Mouse (Mus musculus): ENCODE results near the gene Pkp4. TPM values are rescaled to one million over a fixed set of nuclear protein-coding genes. Genes with fewer than 3 reads are reported as not detected.
A peak's percentile ranks its signal among the peaks of the same experiment; 100 is the strongest.

Pkp4 gene
- polyA plus RNA-seq, 1 experiment from 2014 or later, result 27.7 TPM

DNA sequence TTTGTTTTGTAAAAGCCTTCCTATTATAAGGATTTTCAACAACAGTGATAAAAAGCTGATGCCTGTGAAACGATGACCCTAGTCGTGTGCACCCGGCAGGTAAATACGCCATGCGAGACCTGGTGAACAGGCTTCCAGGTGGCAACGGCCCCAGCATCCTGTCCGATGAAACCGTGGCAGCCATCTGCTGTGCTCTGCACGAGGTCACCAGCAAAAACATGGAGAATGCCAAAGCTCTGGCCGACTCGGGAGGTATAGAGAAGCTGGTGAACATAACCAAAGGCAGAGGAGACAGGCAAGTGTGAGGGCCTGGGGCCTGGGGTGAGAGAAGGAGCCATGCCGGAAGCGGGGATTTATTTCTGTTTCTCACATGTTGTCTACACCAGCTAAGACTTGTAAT lies 184.0 kb downstream of the Pkp4 start:
- Histone ChIP-seq H3K4me3 (ENCODE audit: low read depth, low read length) (no peak overlapping the region), H3K9ac (ENCODE audit: low read depth, low read length) (no peak overlapping the region)
- no peak for TF ChIP-seq CTCF (IDR thresholded peaks at IDR 0.05; ENCODE audit: low read depth)

DNA sequence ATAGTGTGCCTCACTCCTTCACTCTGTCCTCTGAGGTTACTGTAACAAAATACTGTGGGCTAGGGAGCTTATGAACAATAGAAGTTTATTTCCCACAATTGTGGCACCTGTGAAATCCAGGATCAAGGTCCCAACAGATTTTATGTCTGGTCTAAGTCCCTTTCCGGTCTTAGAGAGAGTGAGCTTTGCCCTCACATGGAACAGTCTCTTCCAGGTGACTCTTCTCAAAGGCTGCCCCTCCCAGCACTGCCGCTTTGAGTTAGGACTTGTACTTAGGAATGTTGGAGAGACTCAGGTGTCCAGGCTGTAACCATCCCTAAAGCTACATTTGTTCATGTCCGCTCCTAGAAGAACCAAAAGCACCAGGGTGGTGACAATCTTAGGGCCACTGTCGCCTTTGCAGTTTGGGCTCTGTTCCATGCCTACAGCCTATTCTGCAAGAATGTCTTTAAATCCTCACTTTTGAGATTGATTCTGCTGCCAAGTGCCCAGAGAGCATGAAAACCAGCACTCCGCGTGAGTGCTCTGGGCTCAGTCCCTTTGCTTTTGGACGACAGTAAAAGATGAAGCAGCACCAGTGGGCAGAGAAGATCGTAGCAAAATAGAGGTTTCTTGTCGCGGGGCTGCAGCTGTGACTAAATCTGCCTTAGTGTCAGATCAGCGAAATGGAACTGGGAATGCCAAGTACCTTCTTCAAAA lies 184.6 kb downstream of the Pkp4 start:
- Histone ChIP-seq H3K9me3 (ENCODE audit: control insufficient read depth) (no peaks in the 10 kb centered on the region), H3K9ac (ENCODE audit: low read depth, low read length) (no peak overlapping the region), H3K4me3 (ENCODE audit: low read depth, low read length) (no peak overlapping the region), H3K27me3 (replicated peaks; ENCODE audit: control insufficient read depth, insufficient read depth, low read length) (no peaks in the 10 kb centered on the region), H3K36me3 (ENCODE audit: control insufficient read depth, insufficient read depth) (peaks cover 67% of the 10 kb centered on the region), H3K4me1 (replicated peaks; ENCODE audit: control insufficient read depth, insufficient read depth, low read length) (no peaks in the 10 kb centered on the region; the same call in 1 of the 2 replicates), H3K4me2 (replicated peaks; ENCODE audit: low read depth) (no peak overlapping the region), H3K27ac (ENCODE audit: low read depth, low read length) (no peak overlapping the region)
- 86% methylated on average over 11 of the region's 11 CpGs for WGBS
- no peak for TF ChIP-seq CTCF (IDR thresholded peaks at IDR 0.05; ENCODE audit: low read depth)
- ATAC-seq, result peak; percentile 64

More for the DNA sequence above, 184.0 kb downstream of the Pkp4 start:
- H3K27ac ChIP-seq (ENCODE audit: low read depth, low read length), result peak overlapping the region; percentile 37; the same call in 1 of the 2 replicates
- ATAC-seq, result no peak
- no peaks in the 10 kb centered on the region; the same call in 1 of the 2 replicates for H3K4me1 ChIP-seq (replicated peaks; ENCODE audit: control insufficient read depth, insufficient read depth, low read length)
- WGBS, result 91% methylated on average over 13 of the region's 13 CpGs
- peaks cover 64% of the 10 kb centered on the region for H3K36me3 ChIP-seq (ENCODE audit: control insufficient read depth, insufficient read depth)
- no peaks in the 10 kb centered on the region for H3K27me3 ChIP-seq (replicated peaks; ENCODE audit: control insufficient read depth, insufficient read depth, low read length)
- H3K4me2 ChIP-seq (replicated peaks; ENCODE audit: low read depth), result no peak overlapping the region
- no peaks in the 10 kb centered on the region for H3K9me3 ChIP-seq (ENCODE audit: control insufficient read depth)

DNA sequence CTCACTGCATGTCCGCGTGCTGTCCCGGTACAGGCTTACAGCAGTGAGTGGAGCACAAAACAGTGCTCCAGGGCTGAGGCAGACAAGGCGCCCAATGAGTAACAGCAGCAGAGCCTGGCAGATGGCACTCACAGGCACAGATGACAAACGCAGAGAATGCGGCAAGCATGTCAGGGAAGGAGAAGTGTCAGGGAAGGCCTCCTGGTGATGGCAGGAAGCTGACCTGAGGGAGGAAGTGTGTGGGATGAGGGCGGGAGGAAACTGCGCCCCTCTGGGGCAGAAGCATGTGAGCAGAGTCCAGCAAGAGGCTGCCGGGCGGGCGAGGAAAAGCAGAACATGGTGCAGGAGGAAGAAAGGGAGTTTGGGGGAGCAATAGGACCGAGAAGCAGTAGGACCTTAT lies 185.8 kb downstream of the Pkp4 start:
- no peak for ATAC-seq
- no peak for TF ChIP-seq CTCF (IDR thresholded peaks at IDR 0.05; ENCODE audit: low read depth)
- peaks cover 63% of the 10 kb centered on the region for H3K36me3 ChIP-seq (ENCODE audit: control insufficient read depth, insufficient read depth)
- no peaks in the 10 kb centered on the region for H3K27me3 ChIP-seq (replicated peaks; ENCODE audit: control insufficient read depth, insufficient read depth, low read length)
- 75% methylated on average over 12 of the region's 12 CpGs for WGBS
- H3K4me1 ChIP-seq (replicated peaks; ENCODE audit: control insufficient read depth, insufficient read depth, low read length), result no peaks in the 10 kb centered on the region; the same call in 1 of the 2 replicates
- H3K9me3 ChIP-seq (ENCODE audit: control insufficient read depth), result no peaks in the 10 kb centered on the region
- H3K4me2 ChIP-seq (replicated peaks; ENCODE audit: low read depth), result no peak overlapping the region
- H3K9ac ChIP-seq (ENCODE audit: low read depth, low read length), result no peak overlapping the region
- no peak overlapping the region for H3K4me3 ChIP-seq (ENCODE audit: low read depth, low read length)
- no peak overlapping the region for H3K27ac ChIP-seq (ENCODE audit: low read depth, low read length)

DNA sequence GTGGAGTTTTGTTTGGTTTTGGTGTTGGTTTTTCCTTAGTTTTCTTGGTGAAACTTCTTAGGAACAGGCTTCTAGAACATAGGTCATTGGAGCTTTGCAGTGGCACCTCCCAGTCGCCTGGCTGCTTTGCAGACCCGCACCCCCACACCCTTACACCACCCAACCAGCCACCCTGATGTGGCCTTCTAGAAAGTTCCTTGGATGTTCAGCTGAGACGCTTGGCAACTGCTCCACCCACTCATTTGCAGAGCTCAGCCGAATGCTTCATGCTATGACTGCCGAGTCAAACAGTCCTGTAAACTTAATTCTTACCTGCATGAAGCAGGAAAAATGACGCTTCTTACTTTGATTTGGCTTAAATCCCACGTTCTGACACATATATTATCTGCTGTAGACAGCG lies 187.9 kb downstream of the Pkp4 start:
- Histone ChIP-seq H3K27me3 (replicated peaks; ENCODE audit: control insufficient read depth, insufficient read depth, low read length) (no peaks in the 10 kb centered on the region), H3K9ac (ENCODE audit: low read depth, low read length) (no peak overlapping the region), H3K4me2 (replicated peaks; ENCODE audit: low read depth) (no peak overlapping the region), H3K4me3 (ENCODE audit: low read depth, low read length) (no peak overlapping the region), H3K36me3 (ENCODE audit: control insufficient read depth, insufficient read depth) (peaks cover 58% of the 10 kb centered on the region), H3K9me3 (ENCODE audit: control insufficient read depth) (no peaks in the 10 kb centered on the region), H3K27ac (ENCODE audit: low read depth, low read length) (no peak overlapping the region), H3K4me1 (replicated peaks; ENCODE audit: control insufficient read depth, insufficient read depth, low read length) (no peaks in the 10 kb centered on the region; the same call in 1 of the 2 replicates)
- 75% methylated on average over 8 of the region's 8 CpGs for WGBS
- no peak for ATAC-seq
- TF ChIP-seq CTCF (IDR thresholded peaks at IDR 0.05; ENCODE audit: low read depth), result no peak

DNA sequence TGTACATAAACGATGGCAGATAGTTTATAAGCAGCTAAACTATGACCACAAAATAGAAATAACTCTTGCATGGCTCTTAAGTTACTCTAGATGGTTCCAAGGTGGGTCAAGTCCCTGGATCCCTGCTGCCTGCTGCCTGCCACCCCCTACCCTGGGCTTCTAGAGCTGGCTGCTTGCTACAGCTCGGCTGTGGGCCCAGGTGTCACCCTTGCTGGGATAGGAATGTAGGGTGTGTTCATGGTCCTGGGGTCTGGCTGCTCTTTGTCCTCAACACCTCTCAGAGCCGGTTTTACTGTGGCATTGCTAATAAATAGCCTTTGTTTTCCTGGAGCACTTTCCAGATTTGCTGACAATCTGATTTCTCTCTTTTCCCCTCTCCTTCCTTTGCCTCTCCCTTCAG lies 189.4 kb downstream of the Pkp4 start:
- no peaks in the 10 kb centered on the region for H3K27me3 ChIP-seq (replicated peaks; ENCODE audit: control insufficient read depth, insufficient read depth, low read length)
- no peak overlapping the region for H3K4me3 ChIP-seq (ENCODE audit: low read depth, low read length)
- no peak for TF ChIP-seq CTCF (IDR thresholded peaks at IDR 0.05; ENCODE audit: low read depth)
- no peak overlapping the region; the same call in 1 of the 2 replicates for H3K9ac ChIP-seq (ENCODE audit: low read depth, low read length)
- 47% methylated on average over 3 of the region's 3 CpGs for WGBS
- H3K4me1 ChIP-seq (replicated peaks; ENCODE audit: control insufficient read depth, insufficient read depth, low read length), result no peaks in the 10 kb centered on the region; the same call in 1 of the 2 replicates
- peaks cover 58% of the 10 kb centered on the region for H3K36me3 ChIP-seq (ENCODE audit: control insufficient read depth, insufficient read depth)
- no peak overlapping the region for H3K27ac ChIP-seq (ENCODE audit: low read depth, low read length)
- no peaks in the 10 kb centered on the region for H3K9me3 ChIP-seq (ENCODE audit: control insufficient read depth)
- peak; percentile 63 for ATAC-seq
- no peak overlapping the region for H3K4me2 ChIP-seq (replicated peaks; ENCODE audit: low read depth)

DNA sequence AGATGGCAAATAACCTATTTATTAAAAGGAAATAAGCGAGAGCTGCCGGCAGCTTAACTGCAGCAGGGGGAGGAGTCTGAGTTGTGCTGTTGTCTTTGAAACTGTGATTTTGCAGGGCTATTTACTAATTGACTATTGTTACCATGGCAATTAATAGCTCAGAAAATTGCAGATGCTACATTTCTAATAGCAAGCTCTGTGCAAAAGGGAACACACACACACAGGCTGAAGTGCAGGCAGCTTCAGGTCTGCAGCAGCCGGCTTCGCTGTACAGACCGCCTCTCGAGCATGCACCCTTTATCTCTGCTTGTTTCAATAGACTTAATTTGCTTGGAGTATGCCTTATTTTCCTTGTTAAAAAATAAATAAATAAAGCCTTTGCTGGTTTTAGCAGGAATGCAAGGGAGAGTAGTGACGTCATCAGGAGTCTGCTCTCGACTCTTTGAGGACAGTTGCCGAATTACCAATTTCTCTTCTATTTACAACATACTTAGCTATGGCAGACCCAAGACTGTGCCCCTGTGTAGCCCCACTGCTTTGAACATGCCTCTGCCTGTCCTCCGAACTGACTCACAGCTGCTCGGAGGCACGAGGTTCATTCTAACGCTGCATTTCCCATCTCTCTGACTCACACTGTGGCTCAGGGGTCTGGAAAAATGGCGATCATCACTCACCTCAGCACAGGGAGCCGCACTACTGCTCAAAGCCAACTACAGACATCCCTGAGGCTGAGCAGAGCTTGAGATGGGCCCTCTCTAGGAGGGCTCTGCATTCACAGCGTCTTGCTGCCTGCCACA lies 190.9 kb downstream of the Pkp4 start:
- Histone ChIP-seq H3K27ac (ENCODE audit: low read depth, low read length) (no peak overlapping the region), H3K4me3 (ENCODE audit: low read depth, low read length) (no peak overlapping the region), H3K4me1 (replicated peaks; ENCODE audit: control insufficient read depth, insufficient read depth, low read length) (no peaks in the 10 kb centered on the region; the same call in 1 of the 2 replicates), H3K27me3 (replicated peaks; ENCODE audit: control insufficient read depth, insufficient read depth, low read length) (no peaks in the 10 kb centered on the region), H3K4me2 (replicated peaks; ENCODE audit: low read depth) (no peak overlapping the region), H3K9ac (ENCODE audit: low read depth, low read length) (no peak overlapping the region), H3K36me3 (ENCODE audit: control insufficient read depth, insufficient read depth) (peaks cover 50% of the 10 kb centered on the region), H3K9me3 (ENCODE audit: control insufficient read depth) (no peaks in the 10 kb centered on the region)
- no peak for ATAC-seq
- 68% methylated on average over 16 of the region's 16 CpGs for WGBS
- TF ChIP-seq CTCF (IDR thresholded peaks at IDR 0.05; ENCODE audit: low read depth), result no peak

Data from intestine, postnatal 0 days (tissue).